Mouse (Mus musculus): ENCODE measurements around the gene Homez. TPM values are rescaled to one million over a fixed set of nuclear protein-coding genes. Genes with fewer than 3 reads are reported as not detected.
A peak's percentile ranks its signal among the peaks of the same experiment; 100 is the strongest.

Homez gene
- total RNA-seq, 1 experiment from 2014 or later: 12.5 TPM

DNA sequence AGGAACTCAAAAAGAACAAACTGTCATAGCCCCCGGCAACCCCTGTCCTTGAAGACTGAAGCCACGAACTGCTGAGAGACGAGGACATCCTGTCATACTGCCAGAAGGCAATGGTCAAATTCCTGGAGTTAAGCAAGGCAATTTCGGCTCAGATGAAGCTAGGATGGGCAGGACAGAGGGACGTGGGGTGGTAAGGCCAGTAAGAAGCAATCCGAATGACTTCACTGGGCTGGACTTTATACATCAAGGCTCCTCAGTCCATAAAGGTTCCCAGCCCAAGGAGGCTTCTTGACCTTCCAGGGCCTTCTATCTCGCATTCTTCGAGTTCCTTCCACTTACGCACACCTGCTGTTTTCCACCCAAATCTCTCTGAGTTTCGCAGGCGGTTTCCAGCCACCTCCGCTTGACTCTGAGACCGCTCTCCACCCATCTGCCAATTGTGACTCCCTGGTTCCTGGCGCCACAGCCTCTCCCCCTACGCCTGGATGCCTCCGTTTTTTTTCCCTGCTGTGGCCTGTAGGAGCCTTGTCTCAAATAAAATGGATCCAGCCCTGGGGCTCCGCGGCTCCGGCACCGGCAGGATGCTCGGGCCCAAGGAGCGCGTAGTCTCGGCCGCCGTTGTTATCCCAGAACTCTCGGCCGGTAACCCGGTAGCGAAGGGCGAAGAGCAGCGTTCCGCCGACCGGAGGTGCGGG lies 5.2 kb upstream of the Homez start:
- 0 out of 2 replicates have a peak, but pooled peaks have one; percentile 16 for ATAC-seq (replicated peaks; ENCODE audit: low read depth, poor library complexity, severe bottlenecking)

DNA sequence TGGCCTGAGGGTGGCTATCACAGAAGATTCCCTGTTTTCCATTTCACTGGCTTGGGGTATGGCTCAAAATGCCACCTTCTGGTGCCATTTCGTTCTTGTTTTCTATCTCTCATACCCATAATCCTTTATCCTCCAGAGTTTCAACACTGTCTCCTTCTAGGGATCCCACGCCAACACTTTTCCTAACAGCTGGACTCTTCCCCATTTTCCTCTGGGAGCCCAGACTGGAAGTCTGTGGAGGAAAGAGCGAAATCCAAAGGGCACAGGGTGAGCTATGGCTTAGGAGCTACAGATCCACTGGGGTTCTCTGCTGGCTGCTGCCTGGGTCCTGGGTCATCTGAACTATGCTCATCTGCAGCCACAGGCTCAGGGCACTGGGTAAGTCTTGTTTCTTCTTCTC lies 3.4 kb upstream of the Homez start:
- no peak for ATAC-seq (replicated peaks; ENCODE audit: low read depth, poor library complexity, severe bottlenecking)

DNA sequence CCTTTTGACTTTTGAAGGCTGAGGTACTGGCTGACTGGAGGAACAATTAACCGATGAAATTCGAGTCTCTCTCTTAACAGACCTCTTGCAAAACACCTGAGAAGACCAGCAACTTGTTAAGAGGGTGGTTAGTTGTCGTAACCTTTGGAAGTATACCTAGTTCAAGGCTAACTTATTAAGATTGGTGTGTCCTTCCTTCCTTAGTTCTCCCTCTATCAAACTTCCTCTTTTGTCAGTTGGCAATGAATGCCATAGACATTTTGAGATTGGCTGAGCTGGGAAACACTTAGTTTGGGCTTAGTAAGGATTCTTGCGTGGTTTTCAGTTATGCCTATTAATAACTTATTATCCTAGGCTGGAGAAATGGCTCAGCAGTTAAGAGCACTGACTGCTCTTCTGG lies 2.7 kb downstream of the Homez start:
- no peak for ATAC-seq (replicated peaks; ENCODE audit: low read depth, poor library complexity, severe bottlenecking)

DNA sequence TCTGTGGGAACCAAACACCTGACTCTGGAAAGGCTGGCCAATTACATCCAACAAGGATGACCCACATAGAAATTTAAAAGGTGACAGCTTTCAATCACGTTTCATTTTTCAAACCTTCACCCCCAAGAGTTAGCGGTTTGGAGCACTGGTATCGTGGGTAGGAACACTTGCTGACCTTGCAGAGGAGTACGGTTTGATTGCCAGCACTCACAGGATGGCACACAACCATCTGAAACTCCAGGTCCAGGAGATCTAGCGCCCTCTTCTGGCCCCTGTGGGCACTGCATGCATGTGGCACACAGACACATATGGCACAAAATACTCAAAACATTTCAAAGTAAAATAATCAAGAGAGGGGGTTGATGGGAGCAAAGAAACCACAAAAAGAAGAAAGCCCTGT lies 3.8 kb downstream of the Homez start:
- ATAC-seq (replicated peaks; ENCODE audit: low read depth, poor library complexity, severe bottlenecking): no peak

DNA sequence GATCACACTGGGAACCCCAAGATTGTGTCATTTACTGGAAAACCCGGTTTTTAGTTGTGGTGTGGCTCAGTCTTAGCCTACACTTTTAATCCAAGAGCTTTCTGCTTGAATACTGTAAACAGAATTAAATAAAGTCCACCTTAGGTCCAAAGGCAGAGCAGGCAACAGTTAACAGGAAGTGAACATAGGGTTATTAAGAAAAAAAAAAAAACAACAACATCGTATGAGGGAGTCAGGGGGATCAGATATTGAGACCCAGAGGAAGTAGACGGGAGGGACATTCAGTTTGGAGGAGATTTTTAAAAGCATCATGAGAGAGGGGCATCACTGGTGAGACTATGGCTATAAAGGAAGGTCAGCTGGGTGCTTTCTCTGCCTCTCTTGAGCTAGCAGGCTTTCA lies 4.5 kb downstream of the Homez start:
- ATAC-seq (replicated peaks; ENCODE audit: low read depth, poor library complexity, severe bottlenecking): no peak

DNA sequence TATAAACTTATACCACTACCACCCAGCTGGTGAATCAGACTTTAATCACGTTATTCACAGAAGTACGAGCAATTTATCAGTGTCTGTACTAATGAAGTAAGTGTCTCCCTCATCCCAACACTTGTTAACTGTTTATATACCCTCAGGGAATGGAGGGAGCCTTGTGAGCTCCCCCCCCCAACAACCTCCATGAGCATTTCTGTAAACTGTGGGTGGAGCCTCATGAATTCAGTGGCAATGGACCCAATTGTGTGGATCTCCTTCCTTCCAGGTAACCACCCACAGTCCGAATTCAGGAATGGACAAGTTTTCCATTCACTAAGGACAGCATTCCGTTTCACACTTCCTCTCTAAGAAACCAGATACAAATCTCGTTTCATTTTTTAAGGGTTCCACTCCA lies 5.1 kb downstream of the Homez start:
- no peak for ATAC-seq (replicated peaks; ENCODE audit: low read depth, poor library complexity, severe bottlenecking)

DNA sequence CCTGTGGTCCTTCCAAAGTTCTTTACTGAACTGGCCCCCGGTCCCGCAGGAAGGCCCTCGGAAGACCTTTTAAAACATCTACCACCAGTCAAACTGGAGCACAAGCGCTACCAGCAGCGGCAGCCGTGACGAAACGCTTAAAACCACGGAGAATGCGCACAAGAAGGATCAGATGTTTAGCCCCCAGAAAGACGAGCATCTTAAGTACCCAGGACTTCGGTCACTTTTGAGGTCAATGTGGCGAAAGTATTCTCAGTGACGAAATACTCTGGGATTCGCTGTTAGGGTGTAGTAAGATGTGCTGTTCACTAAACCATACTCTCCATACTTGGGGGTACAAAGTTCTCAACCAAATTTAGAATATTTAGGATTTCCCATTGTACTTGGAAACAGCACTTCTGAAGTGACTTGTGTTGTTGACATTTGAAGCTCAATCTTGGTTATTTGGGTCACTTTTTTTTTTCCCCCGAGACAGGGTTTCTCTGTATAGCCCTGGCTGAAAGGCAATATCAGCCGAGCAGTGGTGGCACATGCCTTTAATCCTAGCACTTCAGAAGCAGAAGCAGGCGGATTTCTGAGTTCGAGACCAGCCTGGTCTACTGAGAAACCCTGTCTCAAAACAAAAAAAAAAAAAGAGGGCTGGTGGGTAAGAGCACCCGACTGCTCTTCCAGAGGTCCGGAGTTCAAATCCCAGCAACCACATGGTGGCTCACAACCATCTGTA lies 6.3 kb downstream of the Homez start:
- ATAC-seq (replicated peaks; ENCODE audit: low read depth, poor library complexity, severe bottlenecking): peak; percentile 46

DNA sequence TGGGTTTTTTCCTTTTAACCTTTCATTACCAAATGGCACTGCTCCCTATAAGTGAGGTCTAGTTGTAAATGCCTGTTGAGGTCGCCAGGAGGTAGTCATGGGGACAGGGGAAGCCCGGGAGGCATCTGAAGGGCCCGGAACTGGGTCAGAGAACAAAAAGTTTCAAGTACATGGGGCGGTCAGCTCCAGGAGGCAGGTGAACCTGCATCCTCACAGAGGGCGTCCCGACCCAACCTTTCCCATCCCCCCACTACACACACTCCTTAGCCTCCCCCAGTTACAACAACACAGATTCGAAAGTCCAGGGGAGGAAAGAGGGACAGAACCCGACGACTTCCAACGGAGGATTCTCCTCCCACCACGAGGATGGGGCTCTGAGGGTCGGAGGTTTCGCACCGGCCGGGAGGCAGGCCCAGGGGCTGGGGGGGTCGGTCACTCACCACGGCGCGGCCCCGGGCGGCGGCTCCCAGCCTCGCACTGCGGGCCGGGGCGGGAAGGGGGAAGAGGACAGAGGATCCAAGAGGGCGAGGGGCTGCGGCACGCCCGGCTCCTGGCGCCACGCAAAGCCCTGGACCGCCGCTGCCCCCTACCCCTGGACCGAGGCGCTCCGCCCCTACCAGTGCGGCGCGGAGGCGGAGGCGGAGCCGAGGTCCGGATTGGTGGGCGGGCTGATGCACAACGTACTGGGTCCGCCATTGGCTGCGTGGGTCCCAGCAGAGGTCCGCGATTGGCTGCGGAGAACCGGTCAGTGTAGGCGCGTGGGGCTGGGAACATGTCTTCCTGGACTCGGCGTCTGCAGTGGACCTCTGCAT lies 7.1 kb downstream of the Homez start:
- peak; percentile 96 for ATAC-seq (replicated peaks; ENCODE audit: low read depth, poor library complexity, severe bottlenecking)

DNA sequence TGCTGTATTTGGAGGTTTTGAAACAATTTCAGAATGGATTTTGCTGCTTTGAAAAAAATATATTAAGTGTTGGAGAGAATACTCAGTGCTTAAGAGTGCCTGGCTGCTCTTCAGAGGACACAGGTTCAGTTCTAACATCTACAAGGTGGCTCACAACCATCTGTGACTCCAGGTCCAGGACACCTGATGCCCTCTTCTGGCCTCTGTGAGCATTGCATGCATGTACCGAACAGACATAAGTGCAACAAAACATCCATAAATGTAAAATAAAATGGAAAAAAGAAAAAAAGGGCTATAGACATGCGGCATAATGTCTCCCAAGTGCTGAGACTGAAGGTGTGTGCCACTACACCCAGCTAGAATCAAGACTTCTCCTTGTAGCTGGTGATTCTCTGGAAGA lies 10.2 kb downstream of the Homez start:
- no peak for ATAC-seq (replicated peaks; ENCODE audit: low read depth, poor library complexity, severe bottlenecking)

DNA sequence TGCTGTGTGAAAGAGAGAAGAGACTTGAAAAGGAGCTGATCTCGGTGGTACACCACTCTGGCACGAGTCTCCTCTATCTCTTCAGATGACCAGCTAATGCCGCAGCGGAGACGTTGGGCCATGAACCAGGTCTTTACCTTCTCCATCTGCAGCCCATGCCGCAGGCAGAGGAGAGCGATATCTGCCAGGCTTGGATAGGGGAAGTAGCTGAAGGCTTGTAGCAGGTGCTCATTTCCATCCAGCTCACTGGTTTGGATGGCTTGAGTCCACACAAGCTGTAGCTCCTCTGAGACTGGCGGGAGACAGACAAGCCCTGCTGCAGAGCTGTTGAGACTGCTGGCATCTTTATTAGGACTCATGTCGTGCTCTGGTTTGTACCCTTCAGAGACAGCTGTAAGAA lies 12.9 kb downstream of the Homez start:
- no peak for ATAC-seq (replicated peaks; ENCODE audit: low read depth, poor library complexity, severe bottlenecking)

DNA sequence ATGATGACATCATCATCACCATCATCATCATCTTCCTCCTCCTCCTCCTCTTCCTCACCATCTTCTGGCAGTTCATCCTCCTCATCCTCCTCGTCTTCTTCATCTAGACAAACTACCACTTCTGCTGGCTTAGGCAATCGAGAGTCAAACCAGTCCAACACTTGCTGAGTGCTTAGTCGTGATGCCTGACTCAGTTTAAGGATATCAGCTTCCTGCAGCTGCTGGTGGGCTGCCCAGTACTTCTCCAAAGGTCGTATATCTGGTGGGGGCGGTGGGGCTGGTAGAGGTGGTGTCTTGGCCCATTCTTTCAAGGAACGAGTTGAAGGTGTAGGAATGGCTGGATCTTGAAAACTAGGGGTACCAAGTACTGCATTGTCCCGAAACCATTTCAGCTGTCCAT lies 14.1 kb downstream of the Homez start:
- ATAC-seq (replicated peaks; ENCODE audit: low read depth, poor library complexity, severe bottlenecking): no peak

DNA sequence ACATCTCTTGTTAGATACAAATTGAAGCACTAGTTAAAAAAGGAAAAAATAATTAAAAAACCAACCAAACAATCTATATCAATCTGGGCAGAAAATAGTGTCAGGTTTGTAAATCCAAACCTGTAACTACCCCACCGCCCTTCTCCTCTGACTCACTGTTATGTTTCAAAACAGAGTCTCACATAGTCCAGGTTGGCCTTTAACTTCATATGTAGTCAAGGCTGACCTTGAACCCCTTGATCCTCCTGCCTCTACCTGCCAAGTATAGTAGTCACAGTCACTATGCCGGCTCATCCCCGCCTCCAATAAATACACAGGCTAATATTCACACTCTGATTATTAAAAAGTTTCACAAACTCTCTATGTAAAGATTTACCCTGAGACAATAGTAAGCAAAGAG lies 15.0 kb downstream of the Homez start:
- no peak for ATAC-seq (replicated peaks; ENCODE audit: low read depth, poor library complexity, severe bottlenecking)

DNA sequence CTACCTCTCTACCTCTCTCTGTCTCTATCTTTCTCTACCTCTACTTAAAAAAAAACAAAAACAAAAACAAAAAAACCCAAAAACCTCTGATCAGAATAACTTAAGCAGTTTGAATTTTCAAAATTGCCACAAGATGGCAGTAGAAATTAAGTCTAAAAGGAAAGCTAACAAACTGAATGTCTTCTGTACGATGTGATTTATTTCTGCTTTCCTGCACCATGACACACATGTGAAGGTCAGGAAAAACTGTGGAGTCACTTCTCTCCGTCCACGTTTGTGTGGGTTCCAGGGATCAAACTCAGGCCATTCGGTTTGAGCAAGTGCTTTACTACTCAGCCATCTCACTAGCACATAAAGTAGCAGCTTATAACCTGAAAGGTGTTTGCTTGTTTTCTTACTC lies 27.3 kb downstream of the Homez start:
- no peak for ATAC-seq (replicated peaks; ENCODE audit: low read depth, poor library complexity, severe bottlenecking)

DNA sequence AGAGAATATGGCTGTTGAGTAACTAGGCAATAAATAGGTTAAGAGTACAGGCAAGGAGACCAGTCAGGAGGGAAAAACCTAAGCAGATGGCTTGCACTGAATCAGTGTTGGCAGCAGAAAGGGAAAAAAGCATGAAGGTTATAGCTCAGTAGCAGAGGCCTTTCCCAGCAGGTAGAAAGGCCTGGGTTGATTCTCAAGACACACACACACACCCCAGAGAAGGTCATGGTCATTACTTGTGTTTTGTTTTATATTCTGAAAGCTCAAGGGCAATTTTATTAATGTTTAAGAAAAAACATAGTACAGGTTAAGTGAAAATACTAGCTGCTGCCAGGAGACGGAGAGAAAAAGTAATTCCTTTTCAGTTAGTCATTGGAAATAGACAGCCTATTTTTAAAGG lies 47.0 kb downstream of the Homez start:
- no peak for ATAC-seq (replicated peaks; ENCODE audit: low read depth, poor library complexity, severe bottlenecking)

DNA sequence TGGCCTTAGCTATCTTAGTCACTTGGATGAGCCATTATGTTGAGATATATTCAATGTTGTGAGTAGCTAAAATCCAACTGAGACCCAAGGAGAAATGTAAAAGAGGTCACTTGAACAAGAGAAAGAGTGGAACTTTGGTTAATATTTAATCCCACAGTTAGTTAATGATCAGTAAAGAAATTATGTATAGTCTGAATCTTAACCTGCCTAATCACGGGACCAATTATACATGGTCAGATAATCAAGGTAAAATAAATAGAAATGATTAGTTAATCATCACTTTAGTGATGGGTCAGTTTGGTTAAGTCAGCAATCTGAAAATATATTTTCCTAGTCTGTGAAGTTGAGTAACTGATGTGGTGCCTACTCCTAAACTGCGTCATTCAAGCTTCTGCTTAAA lies 48.5 kb downstream of the Homez start:
- no peak for ATAC-seq (replicated peaks; ENCODE audit: low read depth, poor library complexity, severe bottlenecking)

DNA sequence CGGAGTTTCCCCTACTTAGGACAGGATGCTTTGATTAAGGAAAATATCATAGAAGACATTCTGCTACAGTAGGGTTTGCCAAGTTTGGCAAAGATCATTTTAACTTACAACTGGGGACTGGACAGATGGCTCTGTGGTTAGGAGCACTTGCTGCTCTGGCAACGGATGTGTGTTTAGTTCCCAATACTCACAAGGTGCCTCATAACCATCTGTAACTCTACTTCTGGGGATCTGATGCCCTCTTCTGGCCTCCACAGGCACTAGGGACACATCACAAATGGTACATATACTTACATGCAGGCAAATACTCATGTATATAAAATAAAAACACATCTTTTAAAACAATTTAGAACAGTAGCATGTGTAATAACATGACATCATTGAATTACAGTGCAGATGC lies 53.0 kb downstream of the Homez start:
- peak; percentile 94 for ATAC-seq (replicated peaks; ENCODE audit: low read depth, poor library complexity, severe bottlenecking)

DNA sequence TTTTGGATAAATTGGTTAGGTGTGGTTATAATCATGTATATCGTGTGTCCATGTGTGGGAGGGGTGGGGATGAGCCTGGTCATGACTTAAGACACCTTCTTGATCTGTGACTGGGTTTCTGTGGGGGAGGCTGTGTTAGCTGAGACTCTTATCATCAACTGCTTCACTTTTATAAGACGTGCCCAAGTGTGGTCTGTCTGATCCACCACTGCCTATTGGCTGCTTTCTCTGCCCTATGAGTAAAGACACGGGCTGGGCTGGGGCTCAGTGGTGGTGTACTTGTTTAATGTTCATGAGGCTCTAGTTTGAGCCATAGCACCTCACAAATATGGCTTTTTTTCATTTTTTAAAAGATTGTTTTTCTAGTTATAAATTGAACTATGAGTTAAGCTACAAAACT lies 55.0 kb downstream of the Homez start:
- peak; percentile 47; the same call in 1 of the 2 replicates for ATAC-seq (replicated peaks; ENCODE audit: low read depth, poor library complexity, severe bottlenecking)

DNA sequence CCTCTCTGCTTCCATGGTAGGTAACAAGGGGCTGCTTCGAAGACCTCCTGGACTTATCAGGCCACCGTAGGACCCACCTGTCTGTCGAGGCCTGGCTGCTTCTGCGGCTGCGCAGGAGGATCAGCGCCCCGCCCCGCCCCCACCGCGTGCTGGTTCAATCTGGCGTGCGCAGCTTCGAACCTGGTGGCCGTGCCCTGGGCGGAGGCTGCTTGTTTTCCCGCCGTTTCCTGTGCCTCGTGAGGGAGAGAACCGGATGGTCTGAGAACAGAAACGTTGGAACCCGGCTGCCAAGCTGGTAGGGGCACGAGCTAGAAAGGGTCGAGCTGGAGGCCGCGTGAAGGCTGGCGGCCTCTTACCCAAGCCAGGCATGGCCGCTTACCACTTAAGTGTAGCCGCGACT lies 56.8 kb downstream of the Homez start, which contains the start of gene Rnf212b:
TSS of gene Rnf212b (plus strand) at position 151 of the 400 bp plus-strand sequence.
- no peak for ATAC-seq (replicated peaks; ENCODE audit: low read depth, poor library complexity, severe bottlenecking)

DNA sequence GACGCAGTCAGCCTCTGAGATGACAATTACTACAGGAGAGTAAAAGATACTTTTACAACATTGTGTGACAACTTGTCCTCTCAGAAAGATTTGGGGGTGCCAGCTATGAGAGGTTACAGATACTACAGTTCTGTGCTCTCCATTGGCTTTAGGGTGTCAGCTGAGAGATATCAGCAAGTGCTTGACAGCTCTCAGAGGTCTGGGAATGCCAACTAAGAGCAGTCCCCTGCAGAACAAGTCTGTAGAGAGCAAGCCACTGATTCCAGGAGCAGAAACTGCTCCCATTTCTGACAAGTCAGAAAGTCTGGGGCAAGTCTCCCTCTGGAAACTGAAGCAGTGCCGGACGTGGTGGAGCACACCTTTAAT lies 61.1 kb downstream of the Homez start:
- ATAC-seq (replicated peaks; ENCODE audit: low read depth, poor library complexity, severe bottlenecking): 0 out of 2 replicates have a peak, but pooled peaks have one; percentile 11

DNA sequence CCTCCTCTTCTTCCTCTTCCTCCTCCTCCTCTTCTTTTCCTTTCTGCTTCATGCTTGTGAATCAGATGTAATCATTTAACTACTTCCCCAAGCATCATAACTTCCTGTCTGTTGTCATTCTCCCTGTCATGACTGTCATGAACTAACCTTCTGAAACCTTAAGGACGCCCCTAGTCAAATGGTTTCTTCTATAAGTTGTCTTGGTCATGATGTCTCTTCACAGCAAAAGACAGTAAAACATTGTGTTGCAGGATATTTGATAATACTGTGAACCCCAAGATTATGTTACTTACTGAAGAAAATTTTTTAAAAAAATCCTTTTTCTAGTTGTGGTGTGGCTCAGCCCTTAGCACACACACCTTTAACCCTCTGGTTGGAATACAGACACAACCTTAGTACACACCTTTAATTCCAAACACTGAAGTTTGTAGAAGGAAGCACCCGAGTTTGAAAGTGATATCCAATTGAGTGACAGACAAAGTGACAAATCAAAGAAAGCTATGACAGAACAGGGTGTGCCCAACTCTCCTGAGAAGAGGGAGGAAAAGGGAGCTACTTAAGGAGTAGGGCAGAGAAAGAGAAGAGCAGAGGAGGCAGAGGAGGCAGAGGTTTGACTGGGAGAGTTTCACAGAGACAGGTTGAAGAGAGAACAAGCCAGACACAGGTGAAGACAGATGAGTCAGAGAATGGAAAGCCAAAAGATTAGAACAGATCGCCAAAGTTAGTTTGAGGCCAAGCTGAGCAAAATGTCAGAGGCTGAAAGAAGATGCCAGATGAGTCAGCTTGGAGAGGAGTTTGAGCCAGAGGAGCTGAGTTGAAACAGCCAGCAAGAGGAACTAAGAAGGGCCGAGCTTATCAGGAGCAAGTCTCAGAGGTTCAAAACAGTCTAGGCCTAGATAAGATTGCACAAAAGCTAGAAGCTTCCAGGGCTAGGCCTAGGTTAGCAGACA lies 61.8 kb downstream of the Homez start:
- peak; percentile 52; the same call in 1 of the 2 replicates for ATAC-seq (replicated peaks; ENCODE audit: low read depth, poor library complexity, severe bottlenecking)

Data from common myeloid progenitor, adult 5-6 weeks (primary cell).